Mouse (Mus musculus): ENCODE measurements at regions not wholly inside any gene's neighbourhood (a gene's known extent, or its start where the extent isn't known, plus 50 kb on each side); places are given as distances from the start of the nearest gene placed in this dataset.

GRCm38 (mm10) chr5:119248626-119249025 is 421.8 kb upstream of the Tbx3 start:
- Histone ChIP-seq H3K27me3 (no peaks in the 10 kb centered on the region; the same call in 1 of the 2 replicates), H3K4me2 (replicated peaks) (no peak overlapping the region), H3K4me3 (no peak overlapping the region), H3K27ac (no peak overlapping the region), H3K36me3 (no peaks in the 10 kb centered on the region), H3K9me3 (no peaks in the 10 kb centered on the region; the same call in 1 of the 2 replicates), H3K9ac (no peak overlapping the region), H3K4me1 (peaks cover 14% of the 10 kb centered on the region; the same call in 1 of the 2 replicates)
- WGBS: 80% methylated on average over 6 of the region's 6 CpGs
- no peak for ATAC-seq (ENCODE audit: insufficient number of reproducible peaks, insufficient read depth, low FRiP score, low TSS enrichment)

- WGBS: 73% methylated on average over 6 of the region's 6 CpGs
- Histone ChIP-seq H3K9me3 (no peaks in the 10 kb centered on the region; the same call in 1 of the 2 replicates), H3K36me3 (no peaks in the 10 kb centered on the region), H3K4me1 (peaks cover 14% of the 10 kb centered on the region; the same call in 1 of the 2 replicates), H3K27ac (no peak overlapping the region), H3K9ac (no peak overlapping the region), H3K27me3 (no peaks in the 10 kb centered on the region; the same call in 1 of the 2 replicates), H3K4me2 (replicated peaks) (no peak overlapping the region), H3K4me3 (no peak overlapping the region)
- no peak for ATAC-seq (ENCODE audit: insufficient number of reproducible peaks, insufficient read depth, low FRiP score, low TSS enrichment)
Measured at GRCm38 (mm10) chr5:119249124-119249718, 421.2 kb upstream of the Tbx3 start.

GRCm38 (mm10) chr5:119251311-119252047 is 419.0 kb upstream of the Tbx3 start:
- Histone ChIP-seq H3K9me3 (no peaks in the 10 kb centered on the region; the same call in 1 of the 2 replicates), H3K27me3 (no peaks in the 10 kb centered on the region; the same call in 1 of the 2 replicates), H3K36me3 (no peaks in the 10 kb centered on the region), H3K27ac (no peak overlapping the region), H3K4me3 (no peak overlapping the region), H3K9ac (peak overlapping the region; percentile 36; the same call in 1 of the 2 replicates), H3K4me1 (peaks cover 13% of the 10 kb centered on the region; the same call in 1 of the 2 replicates), H3K4me2 (replicated peaks) (no peak overlapping the region)
- ATAC-seq (ENCODE audit: insufficient number of reproducible peaks, insufficient read depth, low FRiP score, low TSS enrichment): no peak
- WGBS: 22% methylated on average over 9 of the region's 9 CpGs

- H3K4me1 ChIP-seq: peaks cover 6% of the 10 kb centered on the region; the same call in 1 of the 2 replicates
- H3K9ac ChIP-seq: no peak overlapping the region
- H3K36me3 ChIP-seq: no peaks in the 10 kb centered on the region
- 41% methylated on average over 21 of the region's 21 CpGs for WGBS
- H3K4me3 ChIP-seq: no peak overlapping the region
- no peak for ATAC-seq (ENCODE audit: insufficient number of reproducible peaks, insufficient read depth, low FRiP score, low TSS enrichment)
- H3K27me3 ChIP-seq: no peaks in the 10 kb centered on the region; the same call in 1 of the 2 replicates
- no peak overlapping the region for H3K4me2 ChIP-seq (replicated peaks)
- H3K27ac ChIP-seq: no peak overlapping the region; the same call in 1 of the 2 replicates
- no peaks in the 10 kb centered on the region; the same call in 1 of the 2 replicates for H3K9me3 ChIP-seq
Measured at GRCm38 (mm10) chr5:119257374-119258120, 412.9 kb upstream of the Tbx3 start.

GRCm38 (mm10) chr5:119258831-119259230 is 411.6 kb upstream of the Tbx3 start:
- Histone ChIP-seq H3K36me3 (no peaks in the 10 kb centered on the region), H3K9me3 (no peaks in the 10 kb centered on the region), H3K4me1 (peaks cover 6% of the 10 kb centered on the region; the same call in 1 of the 2 replicates), H3K4me3 (no peak overlapping the region), H3K9ac (no peak overlapping the region), H3K27ac (no peak overlapping the region), H3K4me2 (replicated peaks) (no peak overlapping the region), H3K27me3 (no peaks in the 10 kb centered on the region)
- no peak for ATAC-seq (ENCODE audit: insufficient number of reproducible peaks, insufficient read depth, low FRiP score, low TSS enrichment)
- 82% methylated on average over 5 of the region's 5 CpGs for WGBS

- no peaks in the 10 kb centered on the region for H3K36me3 ChIP-seq
- 0 out of 2 replicates have a peak overlapping the region, but pooled peaks have one; percentile 1 for H3K4me2 ChIP-seq (replicated peaks)
- 0 out of 2 replicates have a peak, but pooled peaks cover 5% of the 10 kb centered on the region for H3K9me3 ChIP-seq
- 52% methylated on average over 20 of the region's 20 CpGs for WGBS
- no peak overlapping the region for H3K4me3 ChIP-seq
- H3K27ac ChIP-seq: peak overlapping the region; percentile 89
- H3K4me1 ChIP-seq: peaks cover 6% of the 10 kb centered on the region; the same call in 1 of the 2 replicates
- H3K27me3 ChIP-seq: no peaks in the 10 kb centered on the region
- H3K9ac ChIP-seq: no peak overlapping the region
- ATAC-seq (ENCODE audit: insufficient number of reproducible peaks, insufficient read depth, low FRiP score, low TSS enrichment): peak; percentile 38; the same call in 1 of the 2 replicates
Measured at GRCm38 (mm10) chr5:119265149-119265890, 405.1 kb upstream of the Tbx3 start.

- no peak overlapping the region for H3K9ac ChIP-seq
- no peaks in the 10 kb centered on the region for H3K36me3 ChIP-seq
- H3K4me1 ChIP-seq: 0 out of 2 replicates have a peak, but pooled peaks cover 4% of the 10 kb centered on the region
- no peak overlapping the region; the same call in 1 of the 2 replicates for H3K4me2 ChIP-seq (replicated peaks)
- no peaks in the 10 kb centered on the region for H3K27me3 ChIP-seq
- H3K4me3 ChIP-seq: no peak overlapping the region
- no peak overlapping the region; the same call in 1 of the 2 replicates for H3K27ac ChIP-seq
- 61% methylated on average over 26 of the region's 26 CpGs for WGBS
- H3K9me3 ChIP-seq: 0 out of 2 replicates have a peak, but pooled peaks cover 5% of the 10 kb centered on the region
- peak; percentile 75; the same call in 1 of the 2 replicates for ATAC-seq (ENCODE audit: insufficient number of reproducible peaks, insufficient read depth, low FRiP score, low TSS enrichment)
Measured at GRCm38 (mm10) chr5:119271234-119271852, 399.1 kb upstream of the Tbx3 start.

GRCm38 (mm10) chr5:119273203-119273602 is 397.3 kb upstream of the Tbx3 start:
- no peak for ATAC-seq (ENCODE audit: insufficient number of reproducible peaks, insufficient read depth, low FRiP score, low TSS enrichment)
- 79% methylated on average over 7 of the region's 7 CpGs for WGBS

GRCm38 (mm10) chr5:119273615-119274014 is 396.9 kb upstream of the Tbx3 start:
- no peaks in the 10 kb centered on the region for H3K9me3 ChIP-seq
- no peak overlapping the region for H3K4me2 ChIP-seq (replicated peaks)
- H3K4me3 ChIP-seq: no peak overlapping the region
- 0 out of 2 replicates have a peak, but pooled peaks cover 4% of the 10 kb centered on the region for H3K4me1 ChIP-seq
- no peak for ATAC-seq (ENCODE audit: insufficient number of reproducible peaks, insufficient read depth, low FRiP score, low TSS enrichment)
- no peaks in the 10 kb centered on the region for H3K36me3 ChIP-seq
- 82% methylated on average over 3 of the region's 3 CpGs for WGBS
- H3K9ac ChIP-seq: no peak overlapping the region
- H3K27me3 ChIP-seq: no peaks in the 10 kb centered on the region
- H3K27ac ChIP-seq: no peak overlapping the region

More at GRCm38 (mm10) chr5:119273203-119273602, 397.3 kb upstream of the Tbx3 start:
- Histone ChIP-seq H3K4me2 (replicated peaks) (no peak overlapping the region), H3K4me1 (0 out of 2 replicates have a peak, but pooled peaks cover 4% of the 10 kb centered on the region), H3K9ac (no peak overlapping the region), H3K4me3 (no peak overlapping the region), H3K36me3 (no peaks in the 10 kb centered on the region), H3K27ac (no peak overlapping the region), H3K9me3 (no peaks in the 10 kb centered on the region), H3K27me3 (no peaks in the 10 kb centered on the region)

- no peak for ATAC-seq (ENCODE audit: insufficient number of reproducible peaks, insufficient read depth, low FRiP score, low TSS enrichment)
- no peaks in the 10 kb centered on the region for H3K9me3 ChIP-seq
- no peak overlapping the region for H3K4me3 ChIP-seq
- H3K4me2 ChIP-seq (replicated peaks): no peak overlapping the region
- H3K27me3 ChIP-seq: no peaks in the 10 kb centered on the region
- H3K4me1 ChIP-seq: 0 out of 2 replicates have a peak, but pooled peaks cover 4% of the 10 kb centered on the region
- H3K9ac ChIP-seq: no peak overlapping the region
- no peak overlapping the region for H3K27ac ChIP-seq
- no peaks in the 10 kb centered on the region for H3K36me3 ChIP-seq
- 73% methylated on average over 7 of the region's 7 CpGs for WGBS
Measured at GRCm38 (mm10) chr5:119274817-119275494, 395.5 kb upstream of the Tbx3 start.
